Mouse (Mus musculus): ENCODE data around the gene Olfr568.

The Olfr568 gene

GRCm38 (mm10) chr7:102876822-102877221 is at the start of gene Olfr568:
Olfr568 (plus strand) TSS chr7:102877122.
- DNase-seq (ENCODE audit: low spot score in 2 of 2) = no peak

DNA sequence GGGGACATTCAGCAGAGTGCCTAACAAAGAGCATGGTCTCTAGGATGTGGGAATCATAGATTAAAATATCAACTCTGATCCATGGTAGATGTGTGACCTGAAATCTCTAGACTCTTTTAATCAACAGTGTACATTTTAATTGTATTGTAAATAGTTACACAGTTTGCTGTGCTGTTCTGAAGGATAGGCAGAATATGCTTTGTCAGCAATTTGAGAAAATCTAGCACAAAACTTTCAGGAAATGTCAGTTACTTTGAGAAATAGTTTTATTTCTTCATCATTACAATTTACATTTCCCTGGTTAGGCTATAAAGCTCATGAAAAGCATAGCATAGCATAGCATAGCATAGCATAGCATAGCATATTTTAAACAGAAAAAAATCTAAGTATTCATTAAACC is 21.1 kb upstream of the Olfr568 start:
- DNase-seq (ENCODE audit: low spot score in 2 of 2) = no peak

DNA sequence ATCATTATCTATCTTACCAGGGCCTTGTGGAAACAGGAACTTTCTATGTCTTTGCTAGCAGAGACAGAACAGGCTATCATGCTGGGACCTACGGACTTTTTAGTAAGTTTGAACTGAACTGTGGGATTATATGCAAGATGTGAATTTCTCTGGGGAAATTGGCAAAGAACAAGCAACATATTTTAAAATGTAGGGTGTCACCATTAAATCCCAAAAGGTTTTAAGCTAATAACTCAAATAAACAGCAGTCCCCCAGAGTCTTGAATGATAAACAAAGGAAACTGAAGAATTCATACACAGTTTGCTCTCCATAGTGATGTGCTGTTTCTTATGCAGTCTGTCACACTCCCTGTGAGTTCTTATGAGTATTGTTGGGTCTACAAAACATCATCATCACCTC is 18.3 kb upstream of the Olfr568 start, which contains the start of gene Olfr566:
Gene Olfr566, minus strand, starts transcription at position 101 of the 400 bp plus-strand sequence.
- DNase-seq (ENCODE audit: low spot score in 2 of 2) = no peak

DNA sequence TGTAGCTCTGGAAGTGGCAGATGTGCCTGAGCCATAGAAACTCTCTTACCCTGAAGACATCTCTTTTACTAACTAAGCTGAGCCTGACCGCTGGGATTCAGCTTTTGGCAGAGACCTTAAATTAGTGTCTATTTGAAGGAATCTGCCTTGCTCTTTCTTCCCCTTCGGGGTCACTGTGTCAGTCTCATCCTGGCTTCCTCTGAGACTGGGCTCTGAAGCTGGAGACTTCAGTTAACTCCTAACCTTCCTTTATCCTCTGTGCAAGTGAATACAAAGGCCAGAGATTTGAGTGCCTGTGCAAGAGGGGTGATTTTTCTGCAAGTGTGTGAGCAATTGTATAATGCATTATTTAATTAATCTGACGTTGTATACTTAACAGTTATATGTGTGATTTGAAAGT is 13.9 kb downstream of the Olfr568 start, which contains the start of gene Olfr569:
Gene Olfr569, minus strand, starts transcription at position 101 of the 400 bp plus-strand sequence.
- no peak for DNase-seq (ENCODE audit: low spot score in 2 of 2)

DNA sequence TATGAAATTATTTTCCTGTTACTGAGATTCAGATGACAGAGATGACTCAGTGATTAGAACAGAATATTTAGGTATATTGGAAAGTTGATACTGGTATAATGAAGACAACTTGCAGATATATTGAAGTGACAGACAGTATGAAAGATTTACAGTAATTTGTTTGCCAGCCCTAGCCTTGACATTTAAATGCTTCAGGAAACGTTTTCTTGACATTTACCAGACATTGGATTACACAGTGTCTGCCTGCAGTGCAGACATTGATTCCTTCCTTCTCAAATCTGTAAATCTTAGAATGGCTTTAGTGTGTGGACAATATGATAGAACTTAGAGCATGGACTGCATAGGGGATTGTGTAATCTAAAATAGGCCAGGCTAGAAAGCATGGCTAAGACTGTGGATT is 38.3 kb downstream of the Olfr568 start:
- no peak for DNase-seq (ENCODE audit: low spot score in 2 of 2)

DNA sequence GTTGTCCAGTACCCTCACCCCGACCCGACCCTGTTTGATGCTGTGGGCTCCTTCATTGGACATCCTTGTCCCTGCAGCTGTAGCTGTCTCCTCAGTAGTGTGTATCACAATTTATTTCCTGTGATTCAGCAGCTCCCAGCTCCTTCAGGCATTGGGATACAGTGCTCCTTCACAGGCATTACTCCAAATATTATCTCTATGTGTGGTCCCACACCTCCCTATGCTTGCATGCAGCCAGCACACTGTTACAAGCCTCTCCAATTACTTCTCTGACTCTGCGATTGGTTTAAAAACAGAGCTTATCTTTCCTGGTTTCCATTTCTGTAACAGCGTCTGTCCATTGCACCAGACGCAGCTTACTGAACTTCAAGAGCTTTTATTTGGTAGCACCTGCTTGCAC is 39.5 kb downstream of the Olfr568 start:
- no peak for DNase-seq (ENCODE audit: low spot score in 2 of 2)

GRCm38 (mm10) chr7:102917032-102917875 is 40.3 kb downstream of the Olfr568 start, which contains the start of gene Olfr571:
Olfr571 (minus strand) TSS chr7:102917536.
- no peak for DNase-seq (ENCODE audit: low spot score in 2 of 2)

- no peak for DNase-seq (ENCODE audit: low spot score in 2 of 2)
Observed at GRCm38 (mm10) chr7:102919632-102920031, 42.7 kb downstream of the Olfr568 start.

- no peak for DNase-seq (ENCODE audit: low spot score in 2 of 2)
Observed at GRCm38 (mm10) chr7:102924109-102924508, 47.2 kb downstream of the Olfr568 start, which contains the start of gene Olfr572. Olfr572 (plus strand) TSS chr7:102924409.

GRCm38 (mm10) chr7:102927105-102927504 is 50.2 kb downstream of the Olfr568 start:
- DNase-seq (ENCODE audit: low spot score in 2 of 2) = no peak
